Mouse (Mus musculus) CD4-positive helper T cell, adult 2 months (primary cell): ENCODE data around the gene Ldlrad1.
A peak's percentile ranks its signal among the peaks of the same experiment; 100 is the strongest.

Experiments
- DNase-seq: peaks from one replicate; pipeline ENCODE4 v3.0.0-alpha.2; 2012; ENCODE audit warnings: low read depth, missing footprints, low spot score

Ldlrad1 gene

DNA sequence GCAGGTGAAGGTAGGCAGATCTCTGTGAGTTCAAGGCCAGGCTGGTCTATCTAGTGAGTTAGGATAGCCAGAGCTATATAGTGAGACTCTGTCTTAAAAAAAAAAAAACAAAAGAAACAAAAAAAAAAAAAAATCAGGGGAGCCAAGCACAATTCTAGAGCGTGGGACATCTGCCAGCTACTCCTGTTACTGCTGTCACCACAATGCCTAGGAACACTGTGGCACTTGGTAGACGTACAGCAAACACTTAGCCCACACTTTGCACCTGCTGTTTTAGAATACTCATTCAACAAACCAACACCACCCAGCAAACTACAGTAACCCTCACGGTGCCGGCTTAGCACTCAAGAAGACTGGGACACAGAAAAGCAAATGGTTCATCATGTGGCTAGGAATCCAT lies 2.5 kb downstream of the Ldlrad1 start:
- no peak for DNase-seq

DNA sequence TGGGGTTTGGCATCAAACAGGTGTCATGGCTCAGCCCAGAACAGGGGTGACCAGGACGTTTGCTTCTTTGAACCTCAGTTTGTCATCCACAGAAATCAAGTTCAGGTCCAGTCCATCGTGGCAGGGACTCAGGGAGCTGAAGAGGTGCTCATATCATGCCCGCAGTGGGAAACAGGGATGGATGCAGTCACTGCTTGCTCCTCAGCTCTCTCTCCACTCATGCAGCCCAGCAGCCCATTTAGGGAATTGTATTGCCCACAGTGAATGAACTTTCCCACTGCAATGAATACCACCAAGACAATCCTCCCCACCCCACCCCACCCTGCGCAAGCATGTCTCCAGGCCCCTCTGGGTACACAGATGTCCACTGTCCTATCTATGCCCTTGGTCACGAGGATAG lies 3.0 kb downstream of the Ldlrad1 start:
- DNase-seq, result no peak

GRCm38 (mm10) chr4:107213279-107214011 lies 4.5 kb downstream of the Ldlrad1 start:
- DNase-seq, result no peak

GRCm38 (mm10) chr4:107217574-107217973 lies 8.6 kb downstream of the Ldlrad1 start:
- no peak for DNase-seq

DNA sequence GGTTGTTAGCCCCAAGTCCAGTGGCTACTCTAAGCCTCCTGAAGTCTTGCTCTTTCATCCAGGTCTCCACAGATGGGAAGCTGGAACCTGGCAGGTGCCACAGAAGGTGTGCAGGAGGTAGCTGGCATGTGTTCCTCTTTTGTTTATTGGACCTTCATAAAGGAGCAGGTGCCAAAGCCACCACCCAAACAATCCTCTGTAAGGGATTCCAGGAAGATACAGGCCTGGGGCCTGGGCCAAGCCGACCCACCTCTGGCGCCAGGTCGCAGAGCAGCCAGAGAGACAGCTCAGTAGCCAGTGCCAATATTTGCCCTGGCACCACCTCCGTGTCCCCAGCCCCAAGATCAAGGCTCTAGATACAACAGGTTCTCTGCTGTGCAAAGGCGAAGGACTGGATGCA lies 12.5 kb downstream of the Ldlrad1 start:
- DNase-seq, result no peak

- peak; percentile 62 for DNase-seq
These were observed 14.5 kb downstream of the Ldlrad1 start for GRCm38 (mm10) chr4:107223225-107224204.

GRCm38 (mm10) chr4:107226313-107226712 lies 17.3 kb downstream of the Ldlrad1 start:
- DNase-seq, result no peak

- no peak for DNase-seq
These were observed 23.2 kb downstream of the Ldlrad1 start for GRCm38 (mm10) chr4:107232219-107232618.

DNA sequence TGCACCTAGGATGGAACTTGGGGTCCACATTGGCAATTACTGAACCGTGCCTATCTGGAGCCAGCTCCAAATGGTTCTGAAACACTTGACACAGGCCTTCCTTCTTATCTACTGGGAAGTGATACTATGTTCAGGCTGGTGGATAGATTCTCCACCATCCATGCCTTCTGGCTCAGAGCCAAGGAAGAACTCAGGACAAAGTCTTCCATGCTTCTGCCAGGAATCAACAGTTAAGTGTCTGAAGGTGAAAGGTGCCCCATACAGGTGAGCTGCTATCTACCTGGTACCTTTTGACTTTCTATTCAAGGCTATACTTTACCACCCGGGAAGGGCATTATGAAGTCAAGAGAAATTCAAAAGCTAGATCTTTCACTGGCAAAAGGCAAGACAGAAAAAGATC lies 29.3 kb downstream of the Ldlrad1 start:
- DNase-seq, result no peak

- no peak for DNase-seq
These were observed 31.2 kb downstream of the Ldlrad1 start for GRCm38 (mm10) chr4:107240196-107240595.

- no peak for DNase-seq
These were observed 34.7 kb downstream of the Ldlrad1 start for GRCm38 (mm10) chr4:107243365-107244333.

DNA sequence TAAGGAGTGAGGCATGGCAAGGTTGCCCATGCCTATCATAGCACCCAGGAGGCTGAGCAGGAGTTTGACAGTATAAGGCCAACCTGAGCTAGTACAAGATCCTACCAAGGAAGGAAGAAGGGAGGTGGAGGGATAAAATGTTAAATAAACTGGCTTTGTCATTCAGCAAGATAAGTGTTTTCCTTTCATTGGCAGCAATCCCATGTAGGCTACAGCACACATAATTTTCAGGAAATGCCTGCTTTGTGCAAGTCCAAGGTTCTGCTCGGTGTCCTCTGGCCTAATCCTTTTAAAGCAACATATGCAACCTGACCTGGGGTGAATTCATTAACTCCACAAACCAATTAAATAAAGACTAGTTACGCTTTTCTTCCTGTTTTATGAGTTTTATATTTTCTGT lies 36.4 kb downstream of the Ldlrad1 start:
- DNase-seq, result no peak

DNA sequence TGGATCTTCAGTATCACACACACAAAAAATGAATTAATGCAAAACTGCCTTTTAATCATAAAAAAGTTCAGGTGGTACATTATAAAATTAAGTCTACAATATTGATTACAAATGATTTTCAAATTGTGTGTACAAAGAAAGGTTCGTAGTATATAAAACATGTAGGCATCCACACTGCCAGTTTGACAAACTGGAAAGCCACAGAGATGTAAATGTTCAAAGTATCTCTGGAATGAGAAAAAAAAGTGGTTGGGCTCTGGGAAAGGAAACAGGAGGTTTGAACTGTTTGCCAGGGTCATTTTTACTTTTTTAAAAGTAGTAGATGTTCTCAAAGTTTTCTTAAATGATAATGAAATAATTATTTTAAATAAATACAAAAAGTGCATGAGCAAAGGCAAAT lies 37.1 kb downstream of the Ldlrad1 start:
- DNase-seq, result no peak

DNA sequence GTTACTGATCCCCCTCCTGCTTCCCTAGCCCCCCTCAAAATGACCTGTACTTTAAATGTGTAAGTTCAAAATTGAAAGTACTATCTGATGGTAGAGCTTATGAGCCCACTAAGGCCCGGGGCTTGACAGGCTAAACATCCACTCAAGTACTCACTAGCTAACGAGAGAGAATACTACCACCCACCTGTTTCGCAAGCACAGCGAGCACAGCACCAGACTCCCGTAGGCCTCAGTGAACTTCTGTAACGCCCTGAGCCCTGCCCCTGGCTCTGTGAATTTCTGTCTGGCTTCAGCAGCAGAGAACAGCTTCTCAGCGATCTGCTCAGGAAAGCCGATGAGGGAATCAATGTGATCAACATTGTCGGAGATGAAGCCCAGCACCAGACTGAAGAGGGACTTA lies 38.1 kb downstream of the Ldlrad1 start:
- DNase-seq, result no peak

DNA sequence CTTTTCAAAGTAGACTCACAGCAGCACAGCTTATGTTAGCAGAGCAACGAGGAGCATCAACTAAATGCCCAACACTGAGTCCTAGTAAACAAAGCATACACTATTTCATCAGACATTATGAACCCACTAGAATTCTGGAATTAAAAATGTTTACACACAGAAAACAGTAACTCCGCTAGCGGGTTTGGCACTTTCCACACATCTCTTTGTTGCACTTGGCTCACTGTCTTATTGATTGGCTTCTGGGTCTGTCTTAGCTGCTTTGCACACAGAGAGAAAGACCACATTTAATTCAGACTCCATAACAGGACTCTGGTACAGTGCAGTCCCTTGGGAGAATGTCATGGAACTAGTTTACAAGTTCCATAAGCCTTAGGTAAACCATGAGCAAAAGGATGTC lies 39.1 kb downstream of the Ldlrad1 start:
- DNase-seq, result no peak

DNA sequence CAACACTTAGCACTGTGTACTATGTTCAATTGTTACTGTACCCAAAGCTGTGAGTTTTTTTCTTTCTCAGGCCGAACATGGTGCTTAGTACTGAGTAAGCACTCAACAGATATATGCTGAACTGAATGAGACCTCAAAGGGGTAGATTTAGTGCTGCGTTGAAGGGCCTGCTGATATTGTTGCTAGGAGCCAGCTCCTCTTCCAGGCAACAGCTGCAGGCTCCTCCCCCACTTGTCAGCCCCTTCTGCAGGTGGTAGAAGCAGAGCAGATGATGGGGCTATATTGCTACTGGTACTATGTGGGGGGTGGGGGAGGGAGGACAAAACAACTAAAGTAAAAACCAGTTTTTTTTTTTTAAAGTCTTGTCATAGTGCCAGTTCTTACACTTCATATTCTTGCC lies 40.5 kb downstream of the Ldlrad1 start:
- no peak for DNase-seq

GRCm38 (mm10) chr4:107250494-107250893 lies 41.5 kb downstream of the Ldlrad1 start:
- peak; percentile 55 for DNase-seq

- DNase-seq, result no peak
These were observed 43.5 kb downstream of the Ldlrad1 start for GRCm38 (mm10) chr4:107252522-107252921.

DNA sequence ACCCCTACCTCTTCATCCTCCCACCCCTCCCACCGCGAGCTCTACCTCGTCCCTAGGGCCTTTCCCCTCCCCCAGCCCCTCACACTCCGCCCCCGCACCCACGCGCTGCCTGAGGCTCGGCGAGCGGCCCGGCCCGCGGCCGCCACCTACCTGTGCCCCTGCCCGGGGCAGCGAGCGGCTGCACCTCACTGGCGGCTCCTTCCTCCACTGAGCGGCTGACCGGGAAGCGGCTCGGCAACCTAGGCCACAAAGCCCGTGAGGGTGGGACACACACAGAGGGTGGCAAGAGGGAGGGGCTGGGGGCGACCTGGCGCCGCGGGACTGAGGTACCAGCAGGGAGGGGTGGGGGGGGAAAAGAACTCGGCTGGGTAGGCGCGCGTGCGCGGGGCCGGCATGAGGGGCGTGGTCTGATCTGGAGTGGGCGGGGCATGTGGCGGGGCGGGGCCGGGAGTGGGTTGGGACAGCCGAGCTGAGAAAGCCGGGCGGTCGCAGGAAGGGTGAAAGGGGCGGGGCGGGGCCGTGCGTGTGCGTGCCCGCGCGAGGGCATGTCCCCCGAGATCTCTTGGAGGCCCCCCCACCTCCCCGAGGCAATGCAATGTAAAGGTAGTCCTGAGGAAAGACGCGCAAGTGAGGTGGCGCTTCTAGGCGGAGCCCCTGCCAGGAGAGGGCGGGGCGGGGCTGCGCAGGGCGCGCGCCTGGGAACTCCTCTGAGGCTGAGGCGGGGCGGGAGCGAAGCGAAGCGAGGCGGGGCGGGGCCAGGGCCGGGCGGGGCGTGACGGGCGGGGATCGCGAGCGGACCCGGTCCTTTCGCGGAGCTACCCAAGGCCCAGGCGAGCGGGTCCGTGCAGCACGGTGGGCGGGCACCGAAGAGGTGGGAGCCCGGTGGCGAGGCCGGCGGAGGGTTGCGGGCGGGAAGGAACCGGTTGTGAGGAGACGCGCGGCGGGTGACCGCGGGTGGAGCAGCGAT lies 44.4 kb downstream of the Ldlrad1 start, which contains the start of the genes Lrrc42 and Hspb11:
Gene Lrrc42, minus strand, starts transcription at position 408 of the 967 bp plus-strand sequence.
Gene Hspb11, plus strand, starts transcription at position 469 of the 967 bp plus-strand sequence.
- peak; percentile 100 for DNase-seq

- DNase-seq, result no peak
These were observed 45.4 kb downstream of the Ldlrad1 start for GRCm38 (mm10) chr4:107254414-107254813.
